8 mouse cellular contexts compared by ENCODE assay signal in the genomic region with DNA sequence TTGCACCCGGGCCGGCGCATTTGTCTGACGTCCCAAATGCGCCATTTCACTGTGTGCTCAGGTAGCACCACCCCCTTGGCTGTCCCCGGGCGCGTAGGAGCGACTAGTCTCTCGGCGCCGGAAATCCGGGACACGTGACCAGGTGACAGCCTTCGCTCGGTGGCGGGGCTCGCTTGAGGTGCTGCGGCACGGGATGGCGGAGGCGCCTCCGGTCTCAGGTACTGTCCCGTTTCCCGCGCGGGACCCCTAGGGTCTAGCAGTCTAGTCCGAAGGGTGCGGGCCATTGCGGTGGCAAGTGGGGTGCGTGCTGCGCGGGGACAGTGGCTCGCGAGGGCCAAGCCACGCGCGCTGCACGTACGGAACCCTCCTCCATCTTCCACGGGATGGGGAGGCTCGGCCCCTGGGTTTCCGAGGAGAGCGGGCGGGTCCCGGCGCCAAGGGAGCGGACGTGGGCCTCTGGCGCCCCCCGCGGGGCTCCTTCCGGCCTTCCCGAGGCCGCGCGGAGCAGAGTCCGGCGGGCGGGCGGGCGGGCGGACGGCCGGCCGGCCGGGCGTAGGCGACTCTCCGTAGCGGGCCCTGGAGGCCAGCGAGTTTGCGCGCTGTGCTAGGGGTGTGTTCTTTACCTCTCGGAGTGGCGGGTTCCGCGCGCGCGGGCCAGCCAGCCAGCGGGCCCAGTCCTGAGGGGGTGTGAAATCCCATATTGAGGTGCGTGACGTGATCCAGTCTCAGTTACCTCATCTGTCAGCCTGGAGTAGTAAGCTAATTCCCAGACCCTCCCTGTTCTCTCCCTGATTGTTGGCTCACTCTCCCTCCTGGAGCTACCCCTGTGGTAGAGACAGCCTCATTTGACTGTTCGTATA. TPM values are rescaled to one million over a fixed set of nuclear protein-coding genes. Genes with fewer than 3 reads are reported as not detected.
DNase-seq lines count a peak whose midpoint lies in the region; ATAC-seq and TF ChIP-seq lines count a peak whose summit lies in the region.

A gene (plus strand): TSS at position 65 of the 860 bp plus-strand sequence.

- peak; percentile 96 for ATAC-seq in erythroblast, adult 5-6 weeks (replicated peaks; ENCODE audit: low FRiP score, poor library complexity, severe bottlenecking)
- ATAC-seq in heart, embryonic 11.5 days (replicated peaks; ENCODE audit: insufficient number of reproducible peaks, low FRiP score, low TSS enrichment), result peak; percentile 92
- peak; percentile 97 for ATAC-seq in kidney, embryonic 16.5 days (ENCODE audit: low FRiP score, low TSS enrichment)

- H3K79me2 ChIP-seq in liver, adult 2 months (ENCODE audit: control insufficient read depth, insufficient read depth, low read length), result peaks cover 17% of the 10 kb centered on the region
- peaks cover 45% of the 10 kb centered on the region for H3K79me2 ChIP-seq in myocyte (ENCODE audit: control insufficient read depth, insufficient read depth)

- TF ChIP-seq POLR2A in liver, adult 2 months (IDR thresholded peaks at IDR 0.05; ENCODE audit: extremely low read depth, insufficient read depth, low read length), result peak; percentile 81
- peak; percentile 96 for TF ChIP-seq POLR2A in myocyte (IDR thresholded peaks at IDR 0.05; ENCODE audit: insufficient read length, low read depth)

- H3K4me3 ChIP-seq in heart, embryonic 11.5 days (ENCODE audit: low read depth, low read length), result peak within 1 kb of the TSS; percentile 89
- peak within 1 kb of the TSS; percentile 86 for H3K4me3 ChIP-seq in kidney, embryonic 16.5 days (ENCODE audit: low read length)
- H3K4me3 ChIP-seq in liver, adult 2 months (ENCODE audit: insufficient read depth, low read depth, low read length), result peak within 1 kb of the TSS; percentile 98
- peak within 1 kb of the TSS; percentile 91 for H3K4me3 ChIP-seq in myocyte

- peak within 1 kb of the TSS; percentile 47 for H3ac ChIP-seq in myocyte (ENCODE audit: control insufficient read depth, insufficient read length)

- H3K9ac ChIP-seq in heart, embryonic 11.5 days (ENCODE audit: low read depth, low read length), result peak within 1 kb of the TSS; percentile 90
- H3K9ac ChIP-seq in kidney, embryonic 16.5 days (replicated peaks; ENCODE audit: low read length), result peak within 1 kb of the TSS; percentile 90
- H3K9ac ChIP-seq in liver, adult 2 months (ENCODE audit: low read depth, low read length), result peak within 1 kb of the TSS; percentile 96

- no peaks in the 10 kb centered on the region for H3K9me3 ChIP-seq in heart, embryonic 11.5 days (replicated peaks; ENCODE audit: control insufficient read depth, low read length)
- no peaks in the 10 kb centered on the region for H3K9me3 ChIP-seq in kidney, embryonic 16.5 days (ENCODE audit: low read length)

- DNase-seq in B cell, adult 2 months, result peak; percentile 96 to 97
- peak; percentile 99 for DNase-seq in brain, adult 2 months (ENCODE audit: low read depth, low spot score)
- DNase-seq in liver, adult 2 months (ENCODE audit: extremely low read depth, low read depth, low spot score), result peak; percentile 90
- DNase-seq in splenic B cell, adult 2 months (ENCODE audit: low read depth, low spot score), result peak; percentile 96

- H3K4me1 ChIP-seq in heart, embryonic 11.5 days (ENCODE audit: control insufficient read depth, insufficient read depth, low read length), result peaks cover 16% of the 10 kb centered on the region
- H3K4me1 ChIP-seq in kidney, embryonic 16.5 days (ENCODE audit: insufficient read depth, low read length), result peaks cover 18% of the 10 kb centered on the region
- peaks cover 23% of the 10 kb centered on the region for H3K4me1 ChIP-seq in liver, adult 2 months (ENCODE audit: control insufficient read depth, insufficient read depth, low read length)

- H3K36me3 ChIP-seq in heart, embryonic 11.5 days (ENCODE audit: control insufficient read depth, insufficient read depth, low read length), result peaks cover under 1% of the 10 kb centered on the region; the same call in 1 of the 2 replicates
- H3K36me3 ChIP-seq in kidney, embryonic 16.5 days (ENCODE audit: insufficient read depth, low read length), result peaks cover 11% of the 10 kb centered on the region
- peaks cover 4% of the 10 kb centered on the region; the same call in 1 of the 2 replicates for H3K36me3 ChIP-seq in liver, adult 2 months (ENCODE audit: control insufficient read depth, insufficient read depth, low read length)
- peaks cover 5% of the 10 kb centered on the region for H3K36me3 ChIP-seq in myocyte (ENCODE audit: control insufficient read depth, insufficient read depth)
- no peaks in the 10 kb centered on the region for H3K36me3 ChIP-seq in splenic B cell, adult 2 months (ENCODE audit: control insufficient read depth, insufficient read depth, low read length, poor library complexity, severe bottlenecking)

- peak within 1 kb of the TSS; percentile 96 for H3K27ac ChIP-seq in heart, embryonic 11.5 days (ENCODE audit: low read depth, low read length)
- peak within 1 kb of the TSS; percentile 95 for H3K27ac ChIP-seq in kidney, embryonic 16.5 days (ENCODE audit: low read length)
- H3K27ac ChIP-seq in liver, adult 2 months (replicated peaks; ENCODE audit: insufficient read depth, low read depth, low read length), result peak within 1 kb of the TSS; percentile 97

- TF ChIP-seq CTCF in liver, adult 2 months (IDR thresholded peaks at IDR 0.05; ENCODE audit: low read depth, low read length), result no peak

- 1% methylated on average over 77 of the region's 85 CpGs for WGBS in heart, embryonic 11.5 days (ENCODE audit: insufficient replicate concordance)
- WGBS in kidney, embryonic 16.5 days, result 0% methylated on average over 75 of the region's 85 CpGs
- under 1% methylated on average over 85 of the region's 85 CpGs for WGBS in liver, adult 2 months

- H3K27me3 ChIP-seq in heart, embryonic 11.5 days (ENCODE audit: control insufficient read depth, insufficient read depth, low read length), result no peaks in the 10 kb centered on the region
- no peaks in the 10 kb centered on the region for H3K27me3 ChIP-seq in kidney, embryonic 16.5 days (ENCODE audit: insufficient read depth, low read length)
- no peaks in the 10 kb centered on the region for H3K27me3 ChIP-seq in liver, adult 2 months (ENCODE audit: control insufficient read depth, insufficient read depth, low read length)
- no peaks in the 10 kb centered on the region for H3K27me3 ChIP-seq in myocyte (ENCODE audit: control insufficient read depth, insufficient read depth, insufficient read length)
- no peaks in the 10 kb centered on the region for H3K27me3 ChIP-seq in splenic B cell, adult 2 months (ENCODE audit: control insufficient read depth, insufficient read depth, low read length, poor library complexity, severe bottlenecking)

- H3K4me2 ChIP-seq in heart, embryonic 11.5 days, result peak within 1 kb of the TSS; percentile 78
- H3K4me2 ChIP-seq in kidney, embryonic 16.5 days (replicated peaks; ENCODE audit: low read depth, low read length), result peak within 1 kb of the TSS; percentile 79
- H3K4me2 ChIP-seq in myocyte (ENCODE audit: low read depth), result peak within 1 kb of the TSS; percentile 85

TF ChIP-seq in myocyte, 11 proteins besides CTCF, POLR2A, EP300 and RAD21:
- TF ChIP-seq MAX (IDR thresholded peaks at IDR 0.05; ENCODE audit: low read depth) (peak; percentile 59), CEBPB (IDR thresholded peaks at IDR 0.05; ENCODE audit: insufficient read depth, poor library complexity, severe bottlenecking) (no peak), POLR2AphosphoS2 (IDR thresholded peaks at IDR 0.05; ENCODE audit: insufficient read length, low read depth) (peak; percentile 92), MYOD1 (IDR thresholded peaks at IDR 0.05; ENCODE audit: control insufficient read depth in 1 of 3, insufficient read length in 2 of 3, low read depth in 2 of 3) (peak in 1 of 3 experiments; percentile 31), USF1 (IDR thresholded peaks at IDR 0.05; ENCODE audit: low read depth) (peak; percentile 94), E2F4 (IDR thresholded peaks at IDR 0.05; ENCODE audit: insufficient read depth) (no peak), SRF (IDR thresholded peaks at IDR 0.05; ENCODE audit: control insufficient read depth, insufficient read length, low read depth) (peak; percentile 84), REST (IDR thresholded peaks at IDR 0.05; ENCODE audit: insufficient read depth, insufficient read length) (no peak), MYOG (IDR thresholded peaks at IDR 0.05; ENCODE audit: control insufficient read depth in 1 of 3, insufficient read depth in 1 of 3, insufficient read length in 2 of 3, low read depth in 2 of 3) (peak in 2 of 3 experiments; percentile 9 to 19)

RNA-seq across cellular contexts. Expression of the gene that starts here (rescaled TPM):
- 8.8 and 11.3 TPM in 2 replicates for total RNA-seq in erythroblast, adult 5-6 weeks (2015; ENCODE audit: low replicate concordance)
- total RNA-seq in erythroblast, adult 5-6 weeks (2017; ENCODE audit: low replicate concordance), result 19.3 and 22.7 TPM in 2 replicates
- polyA plus RNA-seq in heart, embryonic 11.5 days (2014; fragmentation: Nextera tagmentation; extraction: Ambion mirVana), result 67.7 and 68.3 TPM in 2 replicates
- 92.0 and 94.7 TPM in 2 replicates for polyA plus RNA-seq in kidney, embryonic 16.5 days (2015; fragmentation: Nextera tagmentation; extraction: Ambion mirVana)
- total RNA-seq in liver, adult 2 months (2014; rRNA removed), result 31.6 and 34.8 TPM in 2 replicates
- polyA plus RNA-seq in liver, adult 2 months (2012; rRNA removed), result 12.2 and 21.5 TPM in 2 replicates
- 27.0 TPM for polyA plus RNA-seq in myocyte (2012; fragmentation: generic; extraction: Trizol)

Comparison
In these comparisons a context has a peak if more than half of its experiments do, and no peak if none do; other contexts are left out.
1. Peak in every context shown above with its lines: DNase-seq, ATAC-seq, H3K4me3 ChIP-seq and H3K27ac ChIP-seq.